Mouse (Mus musculus): ENCODE measurements around the gene Arsg. TPM values are rescaled to one million over a fixed set of nuclear protein-coding genes. Genes with fewer than 3 reads are reported as not detected.

Gene Arsg
- polyA plus RNA-seq, 1 experiment, result 4.0 TPM

DNA sequence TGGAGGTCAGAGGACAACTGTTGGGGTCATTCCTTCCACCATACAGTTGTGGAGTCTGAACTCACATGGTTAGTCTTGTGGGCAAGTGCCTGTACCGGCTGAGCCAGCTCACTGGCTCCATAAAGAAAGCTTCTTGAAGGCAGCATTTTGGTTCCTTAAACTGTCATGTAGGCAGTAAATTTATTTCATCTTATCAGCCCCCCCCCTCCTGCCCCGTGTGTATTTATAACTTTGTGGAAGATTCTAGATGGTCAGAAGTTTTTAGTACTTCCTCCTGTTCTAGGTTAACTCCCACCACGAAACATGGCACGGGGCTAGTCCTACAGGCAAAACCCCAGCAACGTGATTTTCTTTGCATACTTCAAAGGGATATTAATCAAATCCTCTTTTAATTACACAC, 51.7 kb downstream of the Arsg start:
- H3K4me3 ChIP-seq (ENCODE audit: control insufficient read depth, insufficient read depth, low read length), result no peak overlapping the region
- H3K4me1 ChIP-seq (replicated peaks; ENCODE audit: control insufficient read depth, insufficient read depth, low read length), result no peaks in the 10 kb centered on the region
- DNase-seq, result no peak
- no peak overlapping the region for H3K27ac ChIP-seq (ENCODE audit: control insufficient read depth, insufficient read depth, low read length)
- 34% methylated on average over 5 of the region's 5 CpGs for WGBS
- no peaks in the 10 kb centered on the region for H3K36me3 ChIP-seq (ENCODE audit: control insufficient read depth, insufficient read depth, low read length)
- H3K27me3 ChIP-seq (ENCODE audit: control insufficient read depth, insufficient read depth, low read length), result no peaks in the 10 kb centered on the region
- TF ChIP-seq CTCF (IDR thresholded peaks at IDR 0.05; ENCODE audit: borderline replicate concordance, control insufficient read depth, extremely low read depth, insufficient read depth, low read length, poor library complexity), result no peak
- no peak for TF ChIP-seq POLR2A (IDR thresholded peaks at IDR 0.05; ENCODE audit: control insufficient read depth, extremely low read depth, insufficient read depth, low read length, poor library complexity)

- Histone ChIP-seq H3K4me3 (ENCODE audit: control insufficient read depth, insufficient read depth, low read length) (no peak overlapping the region), H3K27ac (ENCODE audit: control insufficient read depth, insufficient read depth, low read length) (no peak overlapping the region), H3K36me3 (ENCODE audit: control insufficient read depth, insufficient read depth, low read length) (no peaks in the 10 kb centered on the region), H3K4me1 (replicated peaks; ENCODE audit: control insufficient read depth, insufficient read depth, low read length) (no peaks in the 10 kb centered on the region), H3K27me3 (ENCODE audit: control insufficient read depth, insufficient read depth, low read length) (no peaks in the 10 kb centered on the region)
- no peak for DNase-seq
- TF ChIP-seq CTCF (IDR thresholded peaks at IDR 0.05; ENCODE audit: borderline replicate concordance, control insufficient read depth, extremely low read depth, insufficient read depth, low read length, poor library complexity), result no peak
- 91% methylated on average over 4 of the region's 4 CpGs for WGBS
Measured at GRCm38 (mm10) chr11:109525571-109525970, 52.4 kb downstream of the Arsg start.

DNA sequence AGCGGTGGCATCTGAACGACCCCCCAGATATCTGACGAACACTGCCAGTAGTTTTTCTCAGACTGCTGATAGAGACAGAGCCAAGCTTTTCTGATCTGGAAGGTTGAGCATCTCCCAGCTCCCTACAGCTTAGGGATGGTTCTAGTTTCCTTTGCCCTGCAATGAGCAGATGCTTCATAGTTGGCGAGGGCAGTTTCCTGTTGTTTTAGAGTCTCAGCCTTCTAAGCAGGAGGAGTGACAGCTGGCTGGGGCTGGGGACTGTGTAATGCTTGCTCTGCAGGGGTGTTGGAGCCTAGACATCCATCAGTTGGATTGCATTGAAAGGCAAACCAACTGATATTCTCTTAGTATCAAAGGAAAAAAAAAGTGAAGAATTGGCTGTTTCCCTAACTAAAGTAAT, 56.9 kb downstream of the Arsg start:
- Histone ChIP-seq H3K4me1 (replicated peaks; ENCODE audit: control insufficient read depth, insufficient read depth, low read length) (no peaks in the 10 kb centered on the region), H3K27me3 (ENCODE audit: control insufficient read depth, insufficient read depth, low read length) (no peaks in the 10 kb centered on the region), H3K4me3 (ENCODE audit: control insufficient read depth, insufficient read depth, low read length) (no peak overlapping the region), H3K27ac (ENCODE audit: control insufficient read depth, insufficient read depth, low read length) (no peak overlapping the region), H3K36me3 (ENCODE audit: control insufficient read depth, insufficient read depth, low read length) (no peaks in the 10 kb centered on the region)
- DNase-seq, result no peak
- WGBS, result 81% methylated on average over 4 of the region's 4 CpGs
- TF ChIP-seq POLR2A (IDR thresholded peaks at IDR 0.05; ENCODE audit: control insufficient read depth, extremely low read depth, insufficient read depth, low read length, poor library complexity), result no peak
- TF ChIP-seq CTCF (IDR thresholded peaks at IDR 0.05; ENCODE audit: borderline replicate concordance, control insufficient read depth, extremely low read depth, insufficient read depth, low read length, poor library complexity), result no peak

DNA sequence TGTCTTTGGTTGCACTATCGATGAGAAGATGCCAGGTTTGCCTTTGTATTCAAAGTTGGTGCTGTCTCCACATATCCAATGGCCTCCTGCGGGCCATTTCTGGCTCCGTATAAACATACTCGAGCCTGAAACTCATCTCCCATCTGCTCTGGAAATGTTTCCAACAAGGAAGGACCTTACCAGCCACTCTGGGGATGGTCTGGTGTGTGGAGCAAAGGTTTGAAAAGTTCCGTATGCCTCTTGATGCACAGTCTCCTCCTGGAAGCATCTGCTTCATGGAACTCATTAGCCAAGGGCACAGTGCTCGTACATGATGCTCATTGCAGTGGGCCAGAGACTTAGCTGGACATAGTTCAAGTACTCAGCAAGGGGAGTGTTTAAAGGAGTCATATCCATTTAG, 62.8 kb downstream of the Arsg start:
- TF ChIP-seq CTCF (IDR thresholded peaks at IDR 0.05; ENCODE audit: borderline replicate concordance, control insufficient read depth, extremely low read depth, insufficient read depth, low read length, poor library complexity) (no peak), POLR2A (IDR thresholded peaks at IDR 0.05; ENCODE audit: control insufficient read depth, extremely low read depth, insufficient read depth, low read length, poor library complexity) (no peak)
- H3K27me3 ChIP-seq (ENCODE audit: control insufficient read depth, insufficient read depth, low read length), result no peaks in the 10 kb centered on the region
- no peak overlapping the region for H3K4me3 ChIP-seq (ENCODE audit: control insufficient read depth, insufficient read depth, low read length)
- no peak for DNase-seq
- WGBS, result 97% methylated on average over 6 of the region's 6 CpGs
- H3K36me3 ChIP-seq (ENCODE audit: control insufficient read depth, insufficient read depth, low read length), result no peaks in the 10 kb centered on the region
- H3K4me1 ChIP-seq (replicated peaks; ENCODE audit: control insufficient read depth, insufficient read depth, low read length), result no peaks in the 10 kb centered on the region
- no peak overlapping the region for H3K27ac ChIP-seq (ENCODE audit: control insufficient read depth, insufficient read depth, low read length)

DNA sequence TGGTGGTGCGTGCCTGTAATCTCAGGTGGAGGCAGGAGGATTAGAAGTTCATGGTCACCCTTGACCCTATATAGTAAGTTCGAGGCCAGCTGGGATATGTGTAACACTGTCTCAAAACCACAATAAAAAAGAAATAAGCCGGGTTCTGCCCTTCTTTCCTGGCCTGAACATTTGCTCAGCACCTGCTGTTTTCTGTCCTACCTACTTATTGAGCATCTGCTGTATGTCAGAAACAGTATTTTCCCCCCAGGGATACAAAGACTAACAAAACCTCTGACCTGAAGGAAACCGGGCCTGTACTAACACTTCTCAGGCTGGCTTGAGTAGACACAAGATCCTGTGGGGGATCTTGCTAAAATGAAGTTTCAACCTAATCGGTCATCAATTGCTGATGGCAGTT, 63.8 kb downstream of the Arsg start:
- TF ChIP-seq CTCF (IDR thresholded peaks at IDR 0.05; ENCODE audit: borderline replicate concordance, control insufficient read depth, extremely low read depth, insufficient read depth, low read length, poor library complexity) (no peak), POLR2A (IDR thresholded peaks at IDR 0.05; ENCODE audit: control insufficient read depth, extremely low read depth, insufficient read depth, low read length, poor library complexity) (no peak)
- no peak overlapping the region for H3K27ac ChIP-seq (ENCODE audit: control insufficient read depth, insufficient read depth, low read length)
- H3K4me3 ChIP-seq (ENCODE audit: control insufficient read depth, insufficient read depth, low read length), result no peak overlapping the region
- H3K27me3 ChIP-seq (ENCODE audit: control insufficient read depth, insufficient read depth, low read length), result no peaks in the 10 kb centered on the region
- WGBS, result 77% methylated on average over 5 of the region's 5 CpGs
- H3K36me3 ChIP-seq (ENCODE audit: control insufficient read depth, insufficient read depth, low read length), result no peaks in the 10 kb centered on the region
- DNase-seq, result no peak
- H3K4me1 ChIP-seq (replicated peaks; ENCODE audit: control insufficient read depth, insufficient read depth, low read length), result no peaks in the 10 kb centered on the region

GRCm38 (mm10) chr11:109539290-109539689, 66.1 kb downstream of the Arsg start:
- Histone ChIP-seq H3K27ac (ENCODE audit: control insufficient read depth, insufficient read depth, low read length) (no peak overlapping the region), H3K4me3 (ENCODE audit: control insufficient read depth, insufficient read depth, low read length) (no peak overlapping the region), H3K4me1 (replicated peaks; ENCODE audit: control insufficient read depth, insufficient read depth, low read length) (no peaks in the 10 kb centered on the region), H3K27me3 (ENCODE audit: control insufficient read depth, insufficient read depth, low read length) (no peaks in the 10 kb centered on the region), H3K36me3 (ENCODE audit: control insufficient read depth, insufficient read depth, low read length) (no peaks in the 10 kb centered on the region)
- TF ChIP-seq CTCF (IDR thresholded peaks at IDR 0.05; ENCODE audit: borderline replicate concordance, control insufficient read depth, extremely low read depth, insufficient read depth, low read length, poor library complexity) (no peak), POLR2A (IDR thresholded peaks at IDR 0.05; ENCODE audit: control insufficient read depth, extremely low read depth, insufficient read depth, low read length, poor library complexity) (no peak)
- 72% methylated on average over 6 of the region's 6 CpGs for WGBS
- no peak for DNase-seq

GRCm38 (mm10) chr11:109543466-109543865, 70.3 kb downstream of the Arsg start:
- WGBS, result 94% methylated on average over 9 of the region's 9 CpGs
- Histone ChIP-seq H3K36me3 (ENCODE audit: control insufficient read depth, insufficient read depth, low read length) (no peaks in the 10 kb centered on the region), H3K4me1 (replicated peaks; ENCODE audit: control insufficient read depth, insufficient read depth, low read length) (no peaks in the 10 kb centered on the region), H3K27me3 (ENCODE audit: control insufficient read depth, insufficient read depth, low read length) (no peaks in the 10 kb centered on the region), H3K27ac (ENCODE audit: control insufficient read depth, insufficient read depth, low read length) (no peak overlapping the region), H3K4me3 (ENCODE audit: control insufficient read depth, insufficient read depth, low read length) (no peak overlapping the region)
- DNase-seq, result no peak
- TF ChIP-seq POLR2A (IDR thresholded peaks at IDR 0.05; ENCODE audit: control insufficient read depth, extremely low read depth, insufficient read depth, low read length, poor library complexity), result no peak
- TF ChIP-seq CTCF (IDR thresholded peaks at IDR 0.05; ENCODE audit: borderline replicate concordance, control insufficient read depth, extremely low read depth, insufficient read depth, low read length, poor library complexity), result no peak
